7 mouse cellular contexts compared by ENCODE assay signal in the genomic region with DNA sequence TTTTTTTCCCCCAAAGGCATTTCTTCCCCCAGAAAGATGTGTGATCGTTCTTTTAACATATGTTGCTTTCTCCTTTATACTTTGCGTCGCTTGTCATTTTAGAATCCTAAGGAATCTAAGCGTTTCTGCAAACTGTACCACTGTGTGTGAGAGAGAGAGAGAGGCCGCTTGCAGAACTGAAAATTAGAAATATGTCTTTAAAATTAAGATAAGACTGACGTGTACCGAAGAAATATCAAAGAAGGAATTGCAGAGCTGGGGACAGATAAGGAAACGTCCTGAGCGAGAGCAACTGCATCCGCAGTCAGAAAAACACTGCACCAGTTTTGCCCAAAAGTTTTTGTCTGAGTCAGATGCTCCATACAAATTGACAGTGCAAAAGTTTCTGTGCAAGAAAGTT. TPM values are rescaled to one million over a fixed set of nuclear protein-coding genes. Genes with fewer than 3 reads are reported as not detected.
DNase-seq lines count a peak whose midpoint lies in the region; ATAC-seq and TF ChIP-seq lines count a peak whose summit lies in the region.

No protein-coding gene starts in this region.

- DNase-seq in kidney, adult 2 months, result no peak
- DNase-seq in c-Kit-positive CD71-positive TER-119-positive erythroid progenitor cells, embryonic 14.5 days (ENCODE audit: low spot score), result peak; percentile 39
- no peak for DNase-seq in spleen, postnatal 10 days (ENCODE audit: low spot score in 2 of 2)
- DNase-seq in spleen, postnatal 36 days (ENCODE audit: low spot score in 2 of 2), result no peak

- no peaks in the 10 kb centered on the region for H3K9me3 ChIP-seq in kidney, embryonic 15.5 days (replicated peaks)
- no peaks in the 10 kb centered on the region for H3K9me3 ChIP-seq in embryonic facial prominence, embryonic 15.5 days (replicated peaks)
- H3K9me3 ChIP-seq in liver, embryonic 16.5 days (replicated peaks; ENCODE audit: control insufficient read depth, low read length), result no peaks in the 10 kb centered on the region

- H3K9ac ChIP-seq in kidney, embryonic 15.5 days, result no peak overlapping the region
- no peak overlapping the region for H3K9ac ChIP-seq in embryonic facial prominence, embryonic 15.5 days
- peak overlapping the region; percentile 99 for H3K9ac ChIP-seq in liver, embryonic 16.5 days (ENCODE audit: low read depth, low read length)

- no peak for TF ChIP-seq CTCF in kidney, adult 2 months (conservative IDR thresholded peaks at IDR 0.05; ENCODE audit: insufficient read depth, insufficient read length, low read depth, low read length)

- H3K36me3 ChIP-seq in kidney, embryonic 15.5 days, result no peaks in the 10 kb centered on the region
- H3K36me3 ChIP-seq in kidney, adult 2 months (ENCODE audit: control insufficient read depth, insufficient read depth, low read length), result no peaks in the 10 kb centered on the region
- H3K36me3 ChIP-seq in embryonic facial prominence, embryonic 15.5 days, result no peaks in the 10 kb centered on the region
- no peaks in the 10 kb centered on the region for H3K36me3 ChIP-seq in liver, embryonic 16.5 days (ENCODE audit: control insufficient read depth, insufficient read depth)

- H3K4me2 ChIP-seq in kidney, embryonic 15.5 days, result peak overlapping the region; percentile 76; the same call in 1 of the 2 replicates
- H3K4me2 ChIP-seq in embryonic facial prominence, embryonic 15.5 days (replicated peaks), result peak overlapping the region; percentile 83
- peak overlapping the region; percentile 91 for H3K4me2 ChIP-seq in liver, embryonic 16.5 days (ENCODE audit: low read depth, low read length)

- WGBS in kidney, embryonic 15.5 days, result 84% methylated on average over 10 of the region's 10 CpGs
- 94% methylated on average over 10 of the region's 10 CpGs for WGBS in kidney, adult 2 months
- 72% methylated on average over 10 of the region's 10 CpGs for WGBS in embryonic facial prominence, embryonic 15.5 days
- 31% methylated on average over 10 of the region's 10 CpGs for WGBS in liver, embryonic 16.5 days (ENCODE audit: insufficient replicate concordance)

- H3K27me3 ChIP-seq in kidney, embryonic 15.5 days, result no peaks in the 10 kb centered on the region
- H3K27me3 ChIP-seq in kidney, adult 2 months (replicated peaks; ENCODE audit: control insufficient read depth, insufficient read depth, low read length), result no peaks in the 10 kb centered on the region
- no peaks in the 10 kb centered on the region for H3K27me3 ChIP-seq in embryonic facial prominence, embryonic 15.5 days
- H3K27me3 ChIP-seq in liver, embryonic 16.5 days (ENCODE audit: control insufficient read depth, insufficient read depth, low read depth, low read length), result no peaks in the 10 kb centered on the region

- no peak overlapping the region for H3K4me3 ChIP-seq in kidney, embryonic 15.5 days (replicated peaks)
- no peak overlapping the region for H3K4me3 ChIP-seq in kidney, adult 2 months (ENCODE audit: insufficient read depth, low read depth, low read length)
- H3K4me3 ChIP-seq in embryonic facial prominence, embryonic 15.5 days (replicated peaks), result peak overlapping the region; percentile 94; the same call in 1 of the 2 replicates
- H3K4me3 ChIP-seq in liver, embryonic 16.5 days (ENCODE audit: low read depth, low read length), result peak overlapping the region; percentile 98

- H3K27ac ChIP-seq in kidney, embryonic 15.5 days, result no peak overlapping the region
- H3K27ac ChIP-seq in kidney, adult 2 months (ENCODE audit: insufficient read depth, low read depth, low read length), result no peak overlapping the region
- peak overlapping the region; percentile 99; the same call in 1 of the 2 replicates for H3K27ac ChIP-seq in embryonic facial prominence, embryonic 15.5 days (replicated peaks)
- H3K27ac ChIP-seq in liver, embryonic 16.5 days (ENCODE audit: low read length), result peak overlapping the region; percentile 77; the same call in 1 of the 2 replicates

- TF ChIP-seq POLR2A in kidney, adult 2 months (IDR thresholded peaks at IDR 0.05; ENCODE audit: low read depth, low read length), result no peak

- peaks cover 21% of the 10 kb centered on the region; the same call in 1 of the 2 replicates for H3K4me1 ChIP-seq in kidney, embryonic 15.5 days
- peaks cover 5% of the 10 kb centered on the region for H3K4me1 ChIP-seq in kidney, adult 2 months (ENCODE audit: control insufficient read depth, insufficient read depth, low read length)
- peaks cover 18% of the 10 kb centered on the region for H3K4me1 ChIP-seq in embryonic facial prominence, embryonic 15.5 days
- H3K4me1 ChIP-seq in liver, embryonic 16.5 days (ENCODE audit: control insufficient read depth, low read depth, low read length), result peaks cover 20% of the 10 kb centered on the region

- ATAC-seq in kidney, embryonic 15.5 days (replicated peaks; ENCODE audit: low FRiP score), result no peak
- no peak for ATAC-seq in embryonic facial prominence, embryonic 15.5 days (ENCODE audit: insufficient number of reproducible peaks, low FRiP score, low TSS enrichment, low read depth)
- ATAC-seq in liver, embryonic 16.5 days (ENCODE audit: low read depth), result no peak

RNA-seq across cellular contexts. Expression of gene Hnrnpll, which starts 1.3 kb away (rescaled TPM):
- 65.5 and 67.1 TPM in 2 replicates for polyA plus RNA-seq in kidney, embryonic 15.5 days (2015; fragmentation: Nextera tagmentation; extraction: Ambion mirVana)
- polyA plus RNA-seq in kidney, adult 2 months (2012; rRNA removed), result 11.7 and 13.1 TPM in 2 replicates
- 54.9 and 59.8 TPM in 2 replicates for polyA plus RNA-seq in embryonic facial prominence, embryonic 15.5 days (2015; fragmentation: Nextera tagmentation; extraction: Ambion mirVana)
- 17.2 and 17.7 TPM in 2 replicates for polyA plus RNA-seq in liver, embryonic 16.5 days (2015; fragmentation: Nextera tagmentation; extraction: Ambion mirVana)

Comparison
In these comparisons a context has a peak if more than half of its experiments do, and no peak if none do; other contexts are left out.
1. H3K27ac ChIP-seq: peak in embryonic facial prominence, embryonic 15.5 days (single experiment) and liver, embryonic 16.5 days (single experiment); none in kidney, embryonic 15.5 days (single experiment) and kidney, adult 2 months (single experiment).
2. H3K4me3 ChIP-seq: peak in embryonic facial prominence, embryonic 15.5 days (single experiment) and liver, embryonic 16.5 days (single experiment); none in kidney, embryonic 15.5 days (single experiment) and kidney, adult 2 months (single experiment).
3. Peak in every context shown above with its lines, with median percentiles within 50 percentile points of each other: H3K4me2 ChIP-seq.